14 mouse cellular contexts compared by ENCODE assay signal in the genomic region with DNA sequence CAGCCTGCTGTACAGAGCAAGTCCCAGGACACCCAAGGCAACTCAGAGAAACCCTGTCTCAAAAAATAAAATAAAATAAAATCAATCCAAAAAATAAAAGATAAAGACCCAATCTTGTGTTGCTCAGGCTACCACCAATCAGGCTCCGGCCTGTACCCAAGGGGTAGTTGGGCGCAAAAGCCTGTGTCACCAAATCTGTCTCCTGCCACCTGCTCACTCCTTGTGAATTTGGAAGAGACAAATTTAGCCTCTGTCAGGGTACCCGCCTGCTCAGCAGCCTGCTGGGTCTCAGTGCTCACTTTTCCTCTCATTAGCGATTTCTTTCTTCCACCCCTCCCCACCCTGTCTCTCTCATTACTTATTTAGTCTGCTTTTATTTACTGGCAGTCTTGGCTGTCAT.
"Had no signal": no experiment of that assay in that cellular context is flagged by ENCODE, and none has a peak within 500 bp of the region (broad histone marks: within the 10 kb centered on the region; RNA-seq: fewer than 3 reads in every experiment).

No protein-coding gene starts in this region.

- H3K27ac ChIP-seq: midbrain, embryonic 10.5 days; midbrain, embryonic 13.5 days; neural tube, embryonic 12.5 days; stomach, embryonic 15.5 days; stomach, postnatal 0 days had no signal

- H3K27me3 ChIP-seq: midbrain, embryonic 13.5 days; neural tube, embryonic 12.5 days; stomach, embryonic 15.5 days had no signal

- H3K36me3 ChIP-seq: midbrain, embryonic 10.5 days; midbrain, embryonic 13.5 days; neural tube, embryonic 12.5 days; stomach, embryonic 15.5 days had no signal

- H3K4me1 ChIP-seq: midbrain, embryonic 10.5 days; midbrain, embryonic 13.5 days; neural tube, embryonic 12.5 days; stomach, embryonic 15.5 days had no signal

- ATAC-seq: midbrain, embryonic 13.5 days; midbrain, embryonic 16.5 days had no signal

- H3K9ac ChIP-seq: lung, embryonic 14.5 days; midbrain, embryonic 13.5 days; neural tube, embryonic 12.5 days; stomach, embryonic 15.5 days had no signal

- H3K4me3 ChIP-seq: midbrain, embryonic 10.5 days; midbrain, embryonic 13.5 days; neural tube, embryonic 12.5 days; stomach, embryonic 15.5 days had no signal

- H3K4me2 ChIP-seq: lung, embryonic 14.5 days; midbrain, embryonic 13.5 days; neural tube, embryonic 12.5 days; stomach, embryonic 15.5 days had no signal

- DNase-seq: lung, adult 18-20 months; lung, embryonic 14.5 days; lung, postnatal 10 days; lung, postnatal 4 days; right cerebral cortex, postnatal 14 days; thymus, adult 2 months; thymus, postnatal 25 days; thymus, postnatal 4 days had no signal

- H3K9me3 ChIP-seq: stomach, embryonic 15.5 days had no signal
